Mouse (Mus musculus): Measurements from ENCODE around the gene Dedd. TPM values are rescaled to one million over a fixed set of nuclear protein-coding genes. Genes with fewer than 3 reads are reported as not detected.

Gene Dedd
- total RNA-seq, 1 experiment from 2014 or later: 33.7 TPM

GRCm38 (mm10) chr1:171360656-171361055, 31.7 kb downstream of the Dedd start, which contains the start of gene Klhdc9:
TSS of gene Klhdc9 (minus strand) at chr1:171360798.
- DNase-seq: peak; percentile 97

GRCm38 (mm10) chr1:171361106-171362103, 32.5 kb downstream of the Dedd start:
- DNase-seq: peak; percentile 82

GRCm38 (mm10) chr1:171365934-171366333, 37.0 kb downstream of the Dedd start:
- DNase-seq: no peak

- no peak for DNase-seq
These were observed 41.1 kb downstream of the Dedd start, which contains the start of gene Nectin4 for GRCm38 (mm10) chr1:171369845-171370556. TSS of gene Nectin4 (plus strand) at chr1:171370099.

GRCm38 (mm10) chr1:171372880-171373279, 43.9 kb downstream of the Dedd start:
- no peak for DNase-seq

- no peak for DNase-seq
These were observed 45.0 kb downstream of the Dedd start for GRCm38 (mm10) chr1:171373946-171374345.

GRCm38 (mm10) chr1:171375646-171376097, 46.7 kb downstream of the Dedd start:
- peak; percentile 12 for DNase-seq

- no peak for DNase-seq
These were observed 49.4 kb downstream of the Dedd start for GRCm38 (mm10) chr1:171378298-171378697.

GRCm38 (mm10) chr1:171379935-171380599, 51.1 kb downstream of the Dedd start:
- peak; percentile 90 for DNase-seq

GRCm38 (mm10) chr1:171382096-171382620, 53.2 kb downstream of the Dedd start:
- DNase-seq: no peak

GRCm38 (mm10) chr1:171384361-171384760, 55.4 kb downstream of the Dedd start:
- DNase-seq: no peak

- DNase-seq: no peak
These were observed 56.2 kb downstream of the Dedd start for GRCm38 (mm10) chr1:171385171-171385570.

- DNase-seq: no peak
These were observed 58.2 kb downstream of the Dedd start for GRCm38 (mm10) chr1:171387099-171387498.

- DNase-seq: peak; percentile 53
These were observed 59.6 kb downstream of the Dedd start, which contains the start of gene Arhgap30 for GRCm38 (mm10) chr1:171388376-171389102. TSS of gene Arhgap30 (plus strand) at chr1:171388954.

- DNase-seq: peak; percentile 33
These were observed 61.2 kb downstream of the Dedd start for GRCm38 (mm10) chr1:171390101-171390500.

Other genes with a start within 250 kb of the Dedd start
- 0.71 and 1.9 TPM in 2 replicates for gene Cfap126, start 215.2 kb upstream of the Dedd start, total RNA-seq (2021)
- 733 and 773 TPM in 2 replicates for gene Sdhc, start 178.5 kb upstream of the Dedd start, total RNA-seq (2021)
- gene Mpz, start 178.4 kb upstream of the Dedd start, total RNA-seq (2021): 1.5 and 3.2 TPM in 2 replicates
- gene Pcp4l1, start 132.9 kb upstream of the Dedd start, total RNA-seq (2021): 37.7 and 40.5 TPM in 2 replicates
- 0.83 and 12.4 TPM in 2 replicates for gene Nr1i3, start 115.2 kb upstream of the Dedd start, total RNA-seq (2021)
- gene Tomm40l, start 106.6 kb upstream of the Dedd start, total RNA-seq (2021): 52.7 and 58.6 TPM in 2 replicates
- gene Apoa2, start 104.1 kb upstream of the Dedd start, total RNA-seq (2021): 80.2 and 1,683 TPM in 2 replicates
- 13.4 and 18.8 TPM in 2 replicates for gene Fcer1g, start 94.8 kb upstream of the Dedd start, total RNA-seq (2021)
- gene Adamts4, start 78.7 kb upstream of the Dedd start, total RNA-seq (2021): 3.1 and 3.4 TPM in 2 replicates
- 875 and 896 TPM in 2 replicates for gene Ndufs2, start 77.8 kb upstream of the Dedd start, total RNA-seq (2021)
- 31.1 and 34.1 TPM in 2 replicates for gene B4galt3, start 58.8 kb upstream of the Dedd start, total RNA-seq (2021)
- 34.8 and 38.1 TPM in 2 replicates for gene Ppox, start 48.0 kb upstream of the Dedd start, total RNA-seq (2021)
- 36.5 and 37.2 TPM in 2 replicates for gene Usp21, start 41.2 kb upstream of the Dedd start, total RNA-seq (2021)
- 128 and 133 TPM in 2 replicates for gene Ufc1, start 34.1 kb upstream of the Dedd start, total RNA-seq (2021)
- gene Nit1, start 16.5 kb downstream of the Dedd start, total RNA-seq (2021): 62.1 and 62.8 TPM in 2 replicates
- 140 and 148 TPM in 2 replicates for gene Pfdn2, start 16.5 kb downstream of the Dedd start, total RNA-seq (2021)
- 3.1 and 5.1 TPM in 2 replicates for gene Klhdc9, start 31.7 kb downstream of the Dedd start, total RNA-seq (2021)
- gene Nectin4, start 41.0 kb downstream of the Dedd start, total RNA-seq (2021): 0.11 TPM in 2 replicates
- gene Arhgap30, start 59.8 kb downstream of the Dedd start, total RNA-seq (2021): 3.4 and 13.3 TPM in 2 replicates
- 49.6 and 69.1 TPM in 2 replicates for gene Usf1, start 82.2 kb downstream of the Dedd start, total RNA-seq (2021)
- 2.6 and 11.3 TPM in 2 replicates for gene Tstd1, start 89.7 kb downstream of the Dedd start, total RNA-seq (2021)
- gene F11r, start 108.4 kb downstream of the Dedd start, total RNA-seq (2021): 59.6 and 66.3 TPM in 2 replicates
- gene Alyref2, start 174.3 kb downstream of the Dedd start, total RNA-seq (2021): 7.3 and 9.7 TPM in 2 replicates
- gene Itln1, start 206.1 kb downstream of the Dedd start, total RNA-seq (2021): not detected in 2 replicates
- 0.48 and 1.3 TPM in 2 replicates for gene Cd244a, start 230.0 kb downstream of the Dedd start, total RNA-seq (2021)

All from adrenal gland, postnatal 14 days (tissue).